Mouse (Mus musculus): Measurements from ENCODE around the gene Col27a1. TPM values are rescaled to one million over a fixed set of nuclear protein-coding genes. Genes with fewer than 3 reads are reported as not detected.

Gene Col27a1
- 10 to 100 TPM in 1 of 2 experiments, 1 to 10 TPM in 1; 8.7 to 10.4 TPM for total RNA-seq (2023)

DNA sequence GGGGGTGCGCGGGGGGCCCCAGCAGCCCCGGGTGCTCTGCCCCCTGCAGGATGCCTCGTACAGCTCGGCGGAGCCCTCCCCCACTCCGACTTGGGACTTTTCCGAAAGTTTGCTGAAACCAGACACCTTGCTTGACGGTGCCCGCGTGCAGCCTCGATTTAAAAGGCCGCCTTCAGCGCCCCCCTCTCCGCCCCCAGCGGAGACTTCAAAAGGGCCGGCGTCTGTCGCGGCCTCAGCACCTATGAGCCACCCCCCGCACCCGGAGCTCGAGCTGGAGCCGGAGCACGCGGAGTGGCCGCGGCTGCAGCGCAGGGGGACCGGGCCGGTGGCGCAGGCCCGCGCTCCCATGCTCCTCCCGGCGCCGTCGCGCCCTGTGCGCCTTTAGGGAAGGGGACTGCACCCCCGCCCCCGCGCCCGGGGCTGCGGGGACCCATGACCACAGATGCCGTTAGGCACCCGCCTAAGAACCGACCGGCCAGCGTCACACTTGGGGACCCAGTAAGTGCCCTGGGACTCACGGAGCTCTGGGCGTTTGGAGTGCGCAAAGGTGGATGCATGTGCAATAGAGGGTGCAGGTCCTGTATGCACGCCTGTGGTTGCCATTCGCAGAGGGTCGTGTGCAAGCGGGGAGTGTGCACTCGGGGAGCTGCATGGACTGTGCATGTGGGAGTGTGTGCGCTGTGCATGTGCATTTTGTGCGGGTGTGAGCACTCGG, at the start of gene Col27a1:
TSS of gene Col27a1 (plus strand) at position 98 of the 715 bp plus-strand sequence.

DNA sequence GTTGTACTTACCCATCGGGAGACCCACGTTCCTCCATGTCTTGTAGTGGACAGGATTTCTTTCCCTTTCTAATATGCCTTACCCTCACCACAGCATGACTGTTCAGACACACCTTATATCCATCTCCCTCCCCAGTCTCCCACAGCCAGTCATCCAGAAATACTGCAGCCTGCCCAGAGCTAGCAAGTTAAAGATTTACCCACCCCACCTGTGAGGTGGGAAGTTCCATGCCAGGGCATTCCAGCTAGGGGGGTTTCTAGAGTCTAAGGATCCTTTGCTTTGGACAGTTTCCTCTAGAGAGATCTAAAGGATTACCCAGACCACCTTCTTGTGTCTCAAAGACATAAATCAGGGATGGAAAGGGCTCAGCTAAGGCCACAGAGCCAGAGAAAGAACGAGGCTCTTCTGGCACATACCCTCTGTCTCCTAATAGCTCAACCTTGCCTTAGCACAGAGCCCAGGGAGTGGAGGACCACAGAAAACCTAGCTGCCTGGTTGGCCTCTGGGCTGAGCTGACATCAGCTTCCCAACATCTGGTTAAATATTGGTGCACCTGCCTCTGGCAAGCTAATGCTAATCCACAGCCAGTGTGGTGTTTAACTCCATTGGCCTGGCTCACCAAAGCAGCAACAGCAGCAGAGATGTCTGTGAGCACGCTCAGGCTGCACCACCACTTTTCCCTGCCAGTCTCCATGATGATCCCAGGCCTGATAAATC, 41.7 kb upstream of the Col27a1 start, which contains the start of gene Kif12:
TSS of gene Kif12 (minus strand) at position 163 of the 717 bp plus-strand sequence.

DNA sequence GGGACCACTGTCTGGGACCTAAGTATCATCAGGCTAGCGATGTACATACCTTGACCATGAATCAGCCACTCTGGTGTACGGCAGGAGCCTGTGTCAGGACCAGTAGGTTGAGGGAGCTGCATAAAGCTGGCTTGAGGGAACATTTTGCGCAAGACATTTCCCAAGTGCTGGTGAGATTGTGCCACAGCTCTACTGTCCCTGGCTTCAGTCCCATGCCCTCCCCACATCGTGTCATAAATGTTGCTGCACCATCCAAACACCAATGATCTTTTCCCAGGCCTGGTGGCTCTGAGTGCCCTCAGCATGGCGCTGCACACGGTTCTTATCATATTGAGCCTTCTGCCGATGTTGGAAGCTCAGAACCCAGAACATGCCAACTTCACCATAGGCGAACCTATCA, 130.5 kb downstream of the Col27a1 start, which contains the start of gene Orm1:
TSS of gene Orm1 (plus strand) at position 266 of the 400 bp plus-strand sequence.

DNA sequence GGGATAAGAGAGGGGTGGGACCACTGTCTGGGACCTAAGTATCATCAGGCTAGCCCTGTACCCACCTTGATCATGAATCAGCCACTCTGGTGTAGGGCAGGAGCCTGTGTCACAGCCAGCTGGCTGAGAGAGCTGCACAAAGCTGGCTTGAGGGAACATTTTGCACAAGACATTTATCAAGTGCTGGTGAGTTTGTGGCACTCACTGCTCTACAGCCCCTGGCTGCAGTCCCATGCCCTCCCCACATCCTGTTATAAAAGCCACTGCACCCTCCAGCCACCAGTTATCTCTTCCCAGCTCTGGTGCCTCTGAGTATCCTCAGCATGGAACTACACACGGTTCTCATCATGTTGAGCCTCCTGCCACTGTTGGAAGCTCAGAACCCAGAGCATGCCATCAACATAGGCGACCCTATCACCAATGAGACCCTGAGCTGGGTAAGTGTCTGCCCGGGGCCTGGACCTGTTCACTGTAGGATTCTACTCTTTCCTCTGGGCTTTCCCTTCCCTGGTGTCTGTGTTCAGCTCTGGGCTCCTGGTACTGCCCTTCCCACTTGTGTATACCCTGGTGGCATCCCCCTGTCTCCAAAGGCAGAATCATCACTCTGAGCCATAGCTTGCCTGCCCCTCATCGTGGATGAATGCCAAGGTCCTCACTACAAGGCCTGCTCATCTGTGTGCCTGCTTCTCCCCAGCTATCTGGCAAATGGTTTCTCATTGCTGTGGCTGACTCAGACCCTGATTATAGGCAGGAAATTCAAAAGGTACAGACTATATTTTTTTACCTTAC, 142.3 kb downstream of the Col27a1 start, which contains the start of gene Orm3:
TSS of gene Orm3 (plus strand) at position 286 of the 789 bp plus-strand sequence.

DNA sequence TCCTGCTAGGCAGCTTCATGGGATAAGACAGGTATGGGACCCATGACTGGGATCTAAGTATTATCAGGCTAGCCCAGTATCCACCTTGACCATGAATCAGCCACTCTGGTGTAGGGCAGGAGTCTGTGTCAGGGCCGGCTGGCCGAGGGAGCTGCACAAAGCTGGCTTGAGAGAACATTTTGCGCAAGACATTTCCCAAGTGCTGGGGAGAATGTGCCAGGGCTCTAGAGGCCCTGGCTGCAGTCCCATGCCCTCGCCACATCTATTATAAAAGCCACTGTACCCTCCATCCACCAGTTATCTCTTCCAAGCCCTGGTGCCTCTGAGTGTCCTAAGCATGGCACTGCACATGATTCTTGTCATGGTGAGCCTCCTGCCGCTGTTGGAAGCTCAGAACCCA, 148.3 kb downstream of the Col27a1 start, which contains the start of gene Orm2:
TSS of gene Orm2 (plus strand) at position 300 of the 400 bp plus-strand sequence.

Other genes with a start within 250 kb of the Col27a1 start
- gene Zfp618, start 248.4 kb upstream of the Col27a1 start, total RNA-seq (2023): not detected
- gene Ambp, start 59.2 kb upstream of the Col27a1 start, total RNA-seq (2023): not detected
- not detected for gene Kif12, start 41.9 kb upstream of the Col27a1 start, total RNA-seq (2023)
- not detected for gene Orm1, start 130.6 kb downstream of the Col27a1 start, total RNA-seq (2023)
- not detected for gene Orm3, start 142.2 kb downstream of the Col27a1 start, total RNA-seq (2023)
- not detected for gene Orm2, start 148.4 kb downstream of the Col27a1 start, total RNA-seq (2023)
- 100 to 1,000 TPM; 272 to 376 TPM for gene Akna, start 189.3 kb downstream of the Col27a1 start, total RNA-seq (2023)